Mouse (Mus musculus): ENCODE measurements at regions not wholly inside any gene's neighbourhood (a gene's known extent, or its start where the extent isn't known, plus 50 kb on each side); places are given as distances from the start of the nearest gene placed in this dataset.
A peak's percentile ranks its signal among the peaks of the same experiment; 100 is the strongest.

GRCm38 (mm10) chr19:15836201-15836955 lies 110.8 kb downstream of the Psat1 start:
- WGBS = 48% methylated on average over 7 of the region's 7 CpGs
- no peak overlapping the region for H3K4me3 ChIP-seq
- no peak overlapping the region for H3K9ac ChIP-seq (ENCODE audit: low read depth, low read length)
- no peak for TF ChIP-seq CTCF (IDR thresholded peaks at IDR 0.05)
- no peak for TF ChIP-seq POLR2A (IDR thresholded peaks at IDR 0.05; ENCODE audit: insufficient read depth, low read depth, low read length)
- TF ChIP-seq EP300 (IDR thresholded peaks at IDR 0.05; ENCODE audit: insufficient read depth, low read depth, low read length) = no peak
- intact Hi-C loops (cut with DNase I) = no loop called here
- no peaks in the 10 kb centered on the region for H3K36me3 ChIP-seq (ENCODE audit: control insufficient read depth, insufficient read depth, low read length)
- no peak for DNase-seq
- H3K27me3 ChIP-seq (ENCODE audit: control insufficient read depth, insufficient read depth, low read length) = 0 out of 2 replicates have a peak, but pooled peaks cover 1% of the 10 kb centered on the region
- H3K79me2 ChIP-seq (replicated peaks; ENCODE audit: control insufficient read depth, insufficient read depth, low read length) = no peaks in the 10 kb centered on the region
- peaks cover 1% of the 10 kb centered on the region; the same call in 1 of the 2 replicates for H3K4me1 ChIP-seq (ENCODE audit: control insufficient read depth, insufficient read depth, low read length)
- no peak overlapping the region for H3K27ac ChIP-seq

DNA sequence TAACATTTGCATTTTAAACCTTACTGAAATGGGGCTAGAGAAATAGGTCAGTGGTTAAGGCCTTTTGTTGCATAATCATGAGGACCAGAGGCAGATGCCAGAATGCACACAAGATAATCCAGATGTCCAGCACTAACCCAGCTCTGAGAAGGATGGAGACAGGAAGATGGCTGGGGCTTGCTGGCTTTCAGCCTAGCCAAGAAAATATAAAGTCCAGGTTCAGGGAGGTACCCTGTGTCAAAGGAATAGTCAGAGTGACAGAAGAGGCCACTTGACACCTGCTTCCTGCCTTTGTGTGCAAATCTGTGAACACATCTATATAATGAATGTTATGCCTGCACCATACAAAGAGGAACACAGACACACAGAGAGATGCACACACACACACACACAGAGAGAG lies 116.8 kb downstream of the Psat1 start:
- intact Hi-C loops (cut with DNase I) = no loop called here

DNA sequence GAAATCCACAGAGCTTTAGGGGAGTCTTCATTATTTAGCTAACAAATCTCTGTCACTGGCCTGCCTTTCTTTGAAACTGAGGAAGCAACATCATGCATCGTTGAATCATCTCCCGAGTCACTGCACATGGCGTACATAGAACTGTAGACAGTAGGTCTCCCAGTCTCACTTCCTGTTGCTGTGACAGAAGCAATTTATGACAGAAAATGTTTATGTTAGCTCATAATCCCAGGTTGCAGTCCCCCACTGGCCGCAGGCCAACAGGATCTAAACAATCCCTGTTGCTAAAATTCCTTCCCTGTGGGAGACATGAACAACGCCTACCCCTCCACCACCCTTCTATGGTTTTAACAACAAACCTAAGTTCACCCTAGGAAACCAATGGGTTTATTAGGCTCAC lies 118.0 kb downstream of the Psat1 start:
- H3K79me2 ChIP-seq (replicated peaks; ENCODE audit: control insufficient read depth, insufficient read depth, low read length) = no peaks in the 10 kb centered on the region
- no peak overlapping the region for H3K4me3 ChIP-seq
- intact Hi-C loops (cut with DNase I) = no loop called here
- no peak overlapping the region for H3K9ac ChIP-seq (ENCODE audit: low read depth, low read length)
- DNase-seq = peak in 1 of 2 experiments; percentile 6
- TF ChIP-seq EP300 (IDR thresholded peaks at IDR 0.05; ENCODE audit: insufficient read depth, low read depth, low read length) (no peak), CTCF (IDR thresholded peaks at IDR 0.05) (no peak), POLR2A (IDR thresholded peaks at IDR 0.05; ENCODE audit: insufficient read depth, low read depth, low read length) (no peak)
- WGBS = 56% methylated on average over 5 of the region's 5 CpGs
- no peaks in the 10 kb centered on the region for H3K36me3 ChIP-seq (ENCODE audit: control insufficient read depth, insufficient read depth, low read length)
- H3K27ac ChIP-seq = no peak overlapping the region
- H3K27me3 ChIP-seq (ENCODE audit: control insufficient read depth, insufficient read depth, low read length) = no peaks in the 10 kb centered on the region
- no peaks in the 10 kb centered on the region for H3K4me1 ChIP-seq (ENCODE audit: control insufficient read depth, insufficient read depth, low read length)

More for the DNA sequence above, 116.8 kb downstream of the Psat1 start:
- Histone ChIP-seq H3K27ac (no peak overlapping the region), H3K27me3 (ENCODE audit: control insufficient read depth, insufficient read depth, low read length) (no peaks in the 10 kb centered on the region), H3K4me1 (ENCODE audit: control insufficient read depth, insufficient read depth, low read length) (no peaks in the 10 kb centered on the region), H3K79me2 (replicated peaks; ENCODE audit: control insufficient read depth, insufficient read depth, low read length) (no peaks in the 10 kb centered on the region), H3K36me3 (ENCODE audit: control insufficient read depth, insufficient read depth, low read length) (no peaks in the 10 kb centered on the region), H3K9ac (ENCODE audit: low read depth, low read length) (no peak overlapping the region), H3K4me3 (no peak overlapping the region)
- TF ChIP-seq EP300 (IDR thresholded peaks at IDR 0.05; ENCODE audit: insufficient read depth, low read depth, low read length) (no peak), POLR2A (IDR thresholded peaks at IDR 0.05; ENCODE audit: insufficient read depth, low read depth, low read length) (no peak), CTCF (IDR thresholded peaks at IDR 0.05) (no peak)
- DNase-seq = peak in 1 of 2 experiments; percentile 3

- intact Hi-C loops (cut with DNase I) = no loop called here
- no peak for DNase-seq
- Histone ChIP-seq H3K4me1 (ENCODE audit: control insufficient read depth, insufficient read depth, low read length) (no peaks in the 10 kb centered on the region), H3K36me3 (ENCODE audit: control insufficient read depth, insufficient read depth, low read length) (no peaks in the 10 kb centered on the region), H3K4me3 (no peak overlapping the region), H3K9ac (ENCODE audit: low read depth, low read length) (no peak overlapping the region), H3K79me2 (replicated peaks; ENCODE audit: control insufficient read depth, insufficient read depth, low read length) (no peaks in the 10 kb centered on the region), H3K27ac (no peak overlapping the region), H3K27me3 (ENCODE audit: control insufficient read depth, insufficient read depth, low read length) (no peaks in the 10 kb centered on the region)
- TF ChIP-seq EP300 (IDR thresholded peaks at IDR 0.05; ENCODE audit: insufficient read depth, low read depth, low read length) (no peak), CTCF (IDR thresholded peaks at IDR 0.05) (no peak), POLR2A (IDR thresholded peaks at IDR 0.05; ENCODE audit: insufficient read depth, low read depth, low read length) (no peak)
- 80% methylated on average over 10 of the region's 10 CpGs for WGBS
Observed at GRCm38 (mm10) chr19:15827990-15828705, 119.0 kb downstream of the Psat1 start.

- Histone ChIP-seq H3K4me3 (no peak overlapping the region), H3K27me3 (ENCODE audit: control insufficient read depth, insufficient read depth, low read length) (no peaks in the 10 kb centered on the region), H3K9ac (ENCODE audit: low read depth, low read length) (no peak overlapping the region), H3K79me2 (replicated peaks; ENCODE audit: control insufficient read depth, insufficient read depth, low read length) (no peaks in the 10 kb centered on the region), H3K36me3 (ENCODE audit: control insufficient read depth, insufficient read depth, low read length) (no peaks in the 10 kb centered on the region), H3K27ac (no peak overlapping the region), H3K4me1 (ENCODE audit: control insufficient read depth, insufficient read depth, low read length) (no peaks in the 10 kb centered on the region)
- no peak for DNase-seq
- intact Hi-C loops (cut with DNase I) = no loop called here
- TF ChIP-seq POLR2A (IDR thresholded peaks at IDR 0.05; ENCODE audit: insufficient read depth, low read depth, low read length) (no peak), CTCF (IDR thresholded peaks at IDR 0.05) (no peak), EP300 (IDR thresholded peaks at IDR 0.05; ENCODE audit: insufficient read depth, low read depth, low read length) (no peak)
- 89% methylated on average over 9 of the region's 9 CpGs for WGBS
Observed at GRCm38 (mm10) chr19:15827120-15827989, 119.8 kb downstream of the Psat1 start.
